Mouse (Mus musculus): Measurements from ENCODE around the gene Ptpn22.

DNA sequence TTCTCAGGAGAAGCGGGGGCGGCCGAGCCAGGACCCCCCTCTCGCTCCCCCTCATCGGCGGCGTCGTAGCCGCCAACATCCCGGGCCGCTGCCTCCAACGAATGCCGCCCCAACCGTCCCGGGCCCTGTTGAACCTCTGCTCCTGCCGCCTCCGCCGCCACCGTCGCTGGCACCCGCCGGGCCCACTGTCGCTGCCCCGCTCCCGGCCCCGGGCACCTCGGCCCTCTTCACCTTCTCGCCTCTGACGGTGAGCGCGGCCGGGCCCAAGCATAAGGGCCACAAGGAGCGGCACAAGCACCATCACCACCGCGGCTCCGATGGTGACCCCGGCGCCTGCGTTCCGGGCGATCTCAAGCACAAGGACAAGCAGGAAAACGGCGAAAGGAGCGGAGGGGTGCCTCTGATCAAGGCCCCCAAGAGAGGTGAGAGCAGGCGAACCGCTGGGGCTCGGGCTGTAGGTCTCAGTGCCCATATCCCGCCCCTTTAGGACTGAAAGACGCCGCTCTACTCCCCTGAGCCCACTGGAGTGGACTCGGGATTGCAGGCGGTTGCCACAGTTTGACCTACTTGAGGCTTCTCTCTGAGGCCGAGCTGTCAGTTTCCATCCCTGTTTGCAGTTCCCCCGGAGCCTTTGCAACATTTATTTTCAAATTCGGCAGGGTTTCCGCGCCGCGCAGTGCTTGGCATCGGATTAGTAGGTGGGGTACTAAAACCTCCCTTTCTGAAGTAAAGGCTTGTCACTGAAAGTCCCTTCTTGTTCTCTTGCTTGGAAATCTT lies 55.3 kb downstream of the Ptpn22 start:
- TF ChIP-seq POLR2A (IDR thresholded peaks at IDR 0.05; ENCODE audit: low read depth, low read length) = peak; percentile 25; the same call in 1 of the 2 replicates
- TF ChIP-seq CTCF (IDR thresholded peaks at IDR 0.05; ENCODE audit: borderline replicate concordance, insufficient read depth, low read length) = no peak

All from embryonic fibroblast, embryonic 13.5 days (primary cell).